ENCODE assay signal across 9 mouse cellular contexts in genomic region chr6:136920320-136921257, GRCm38 (mm10). TPM values are rescaled to one million over a fixed set of nuclear protein-coding genes. Genes with fewer than 3 reads are reported as not detected.
DNase-seq lines count a peak whose midpoint lies in the region; ATAC-seq lines count a peak whose summit lies in the region.
"Had no signal": no experiment of that assay in that cellular context is flagged by ENCODE, and none has a peak within 500 bp of the region (broad histone marks: within the 10 kb centered on the region; RNA-seq: fewer than 3 reads in every experiment).

No protein-coding gene starts in this region.

- no peak overlapping the region for H3K4me2 ChIP-seq in heart, embryonic 13.5 days
- H3K4me2 ChIP-seq in liver, embryonic 11.5 days, result no peak overlapping the region
- no peak overlapping the region for H3K4me2 ChIP-seq in neural tube, embryonic 14.5 days (ENCODE audit: low read depth, low read length)
- H3K4me2 ChIP-seq: neural tube, embryonic 13.5 days had no signal

- no peak overlapping the region for H3K4me3 ChIP-seq in heart, embryonic 13.5 days
- H3K4me3 ChIP-seq in liver, embryonic 11.5 days (ENCODE audit: low read depth, low read length), result no peak overlapping the region
- H3K4me3 ChIP-seq in neural tube, embryonic 14.5 days (ENCODE audit: low read depth, low read length), result no peak overlapping the region
- H3K4me3 ChIP-seq: neural tube, embryonic 13.5 days had no signal

- H3K4me1 ChIP-seq in heart, embryonic 13.5 days, result peaks cover 25% of the 10 kb centered on the region
- no peaks in the 10 kb centered on the region for H3K4me1 ChIP-seq in liver, embryonic 11.5 days (replicated peaks; ENCODE audit: control insufficient read depth, insufficient read depth, low read length)
- H3K4me1 ChIP-seq in neural tube, embryonic 14.5 days (ENCODE audit: control insufficient read depth, insufficient read depth, low read length), result no peaks in the 10 kb centered on the region
- H3K4me1 ChIP-seq: neural tube, embryonic 13.5 days had no signal

- no peaks in the 10 kb centered on the region for H3K9me3 ChIP-seq in heart, embryonic 13.5 days
- H3K9me3 ChIP-seq in liver, embryonic 11.5 days (ENCODE audit: control insufficient read depth, low read length), result no peaks in the 10 kb centered on the region
- no peaks in the 10 kb centered on the region for H3K9me3 ChIP-seq in neural tube, embryonic 14.5 days (ENCODE audit: control insufficient read depth, low read length)
- H3K9me3 ChIP-seq: neural tube, embryonic 13.5 days had no signal

- no peaks in the 10 kb centered on the region for H3K27me3 ChIP-seq in heart, embryonic 13.5 days (replicated peaks)
- H3K27me3 ChIP-seq in liver, embryonic 11.5 days (replicated peaks; ENCODE audit: control insufficient read depth, insufficient read depth, low read length), result no peaks in the 10 kb centered on the region
- H3K27me3 ChIP-seq in neural tube, embryonic 14.5 days (ENCODE audit: control insufficient read depth, insufficient read depth, low read length), result no peaks in the 10 kb centered on the region
- H3K27me3 ChIP-seq: neural tube, embryonic 13.5 days had no signal

- 37% methylated on average over 16 of the region's 16 CpGs for WGBS in heart, embryonic 13.5 days
- 35% methylated on average over 16 of the region's 16 CpGs for WGBS in liver, embryonic 11.5 days
- WGBS in neural tube, embryonic 14.5 days, result 47% methylated on average over 16 of the region's 16 CpGs

- peaks cover 13% of the 10 kb centered on the region for H3K36me3 ChIP-seq in heart, embryonic 13.5 days
- no peaks in the 10 kb centered on the region for H3K36me3 ChIP-seq in liver, embryonic 11.5 days (ENCODE audit: control insufficient read depth, insufficient read depth, low read length)
- no peaks in the 10 kb centered on the region for H3K36me3 ChIP-seq in neural tube, embryonic 14.5 days (ENCODE audit: control insufficient read depth, insufficient read depth, low read length)
- H3K36me3 ChIP-seq: neural tube, embryonic 13.5 days had no signal

- ATAC-seq in CD4-positive, CD25-positive, alpha-beta regulatory T cell, adult 4 months, result peak; percentile 69
- ATAC-seq in erythroid progenitor cell, adult 5-6 weeks (replicated peaks; ENCODE audit: low FRiP score, poor library complexity, severe bottlenecking), result peak; percentile 73; the same call in 1 of the 2 replicates
- no peak for ATAC-seq in heart, embryonic 13.5 days (ENCODE audit: extremely low read depth, insufficient number of reproducible peaks, low FRiP score, low TSS enrichment)
- 0 out of 2 replicates have a peak, but pooled peaks have one; percentile 25 for ATAC-seq in liver, embryonic 11.5 days (replicated peaks; ENCODE audit: low FRiP score)
- ATAC-seq in neural tube, embryonic 14.5 days (ENCODE audit: low read depth), result 0 out of 2 replicates have a peak, but pooled peaks have one; percentile 34

- no peak overlapping the region for H3K27ac ChIP-seq in heart, embryonic 13.5 days (replicated peaks)
- no peak overlapping the region for H3K27ac ChIP-seq in liver, embryonic 11.5 days (ENCODE audit: low read depth, low read length)
- H3K27ac ChIP-seq in neural tube, embryonic 14.5 days (ENCODE audit: low read depth, low read length), result no peak overlapping the region
- H3K27ac ChIP-seq: neural tube, embryonic 13.5 days had no signal

- peak; percentile 49 to 80 for DNase-seq in adrenal gland, postnatal 36 days
- peak; percentile 89 for DNase-seq in kidney, postnatal 10 days
- DNase-seq in liver, embryonic 11.5 days (ENCODE audit: low spot score), result peak; percentile 60
- DNase-seq in testis, postnatal 10 days (ENCODE audit: low spot score), result peak; percentile 88

- peak overlapping the region; percentile 53 for H3K9ac ChIP-seq in heart, embryonic 13.5 days
- H3K9ac ChIP-seq in liver, embryonic 11.5 days (ENCODE audit: low read depth, low read length), result no peak overlapping the region
- H3K9ac ChIP-seq in neural tube, embryonic 14.5 days (replicated peaks; ENCODE audit: low read depth, low read length), result no peak overlapping the region
- H3K9ac ChIP-seq: neural tube, embryonic 13.5 days had no signal

RNA-seq across cellular contexts. Expression of gene Erp27, which starts 1.4 kb away (rescaled TPM):
- polyA plus RNA-seq in CD4-positive, CD25-positive, alpha-beta regulatory T cell, adult 4 months (2017; shearing (Covaris generic)), result 1 to 10 TPM; 2.9 to 3.1 TPM
- total RNA-seq in adrenal gland, postnatal 36 days (2021), result under 1 TPM in 1 of 2 experiments, not detected in 1; 0.26 TPM
- not detected in 2 replicates for total RNA-seq in erythroid progenitor cell, adult 5-6 weeks (2015; ENCODE audit: low replicate concordance)
- total RNA-seq in erythroid progenitor cell, adult 5-6 weeks (2017; ENCODE audit: low replicate concordance), result not detected in 2 replicates
- polyA plus RNA-seq in heart, embryonic 13.5 days (2015; fragmentation: Nextera tagmentation; extraction: Ambion mirVana), result 0.80 and 0.96 TPM in 2 replicates
- 0.22 and 0.34 TPM in 2 replicates for polyA plus RNA-seq in liver, embryonic 11.5 days (2014; fragmentation: Nextera tagmentation; extraction: Ambion mirVana)
- not detected in 2 replicates for polyA plus RNA-seq in neural tube, embryonic 14.5 days (2014; fragmentation: Nextera tagmentation; extraction: Ambion mirVana)
- polyA plus RNA-seq: neural tube, embryonic 13.5 days had no signal

RNA-seq across cellular contexts. Expression of gene Pde6h, which starts 3.0 kb away (rescaled TPM):
- polyA plus RNA-seq in CD4-positive, CD25-positive, alpha-beta regulatory T cell, adult 4 months (2017; shearing (Covaris generic)), result under 1 TPM; 0.05 to 0.10 TPM
- not detected for total RNA-seq in adrenal gland, postnatal 36 days (2021)
- total RNA-seq in erythroid progenitor cell, adult 5-6 weeks (2015; ENCODE audit: low replicate concordance), result not detected in 2 replicates
- total RNA-seq in erythroid progenitor cell, adult 5-6 weeks (2017; ENCODE audit: low replicate concordance), result 0.51 TPM in 1 of 2 replicates, not detected in the other
- 0.36 TPM in 1 of 2 replicates, not detected in the other for polyA plus RNA-seq in heart, embryonic 13.5 days (2015; fragmentation: Nextera tagmentation; extraction: Ambion mirVana)
- polyA plus RNA-seq in liver, embryonic 11.5 days (2014; fragmentation: Nextera tagmentation; extraction: Ambion mirVana), result not detected in 2 replicates
- not detected in 2 replicates for polyA plus RNA-seq in neural tube, embryonic 14.5 days (2014; fragmentation: Nextera tagmentation; extraction: Ambion mirVana)
- polyA plus RNA-seq: neural tube, embryonic 13.5 days had no signal

RNA-seq across cellular contexts. Expression of gene Arhgdib, which starts 21.1 kb away (rescaled TPM):
- polyA plus RNA-seq in CD4-positive, CD25-positive, alpha-beta regulatory T cell, adult 4 months (2017; shearing (Covaris generic)), result 1,000 to 10,000 TPM; 2,618 to 2,837 TPM
- total RNA-seq in adrenal gland, postnatal 36 days (2021), result 10 to 100 TPM; 20.4 to 24.2 TPM
- 616 and 634 TPM in 2 replicates for total RNA-seq in erythroid progenitor cell, adult 5-6 weeks (2015; ENCODE audit: low replicate concordance)
- 160 and 179 TPM in 2 replicates for total RNA-seq in erythroid progenitor cell, adult 5-6 weeks (2017; ENCODE audit: low replicate concordance)
- polyA plus RNA-seq in heart, embryonic 13.5 days (2015; fragmentation: Nextera tagmentation; extraction: Ambion mirVana), result 85.1 and 86.5 TPM in 2 replicates
- 181 and 183 TPM in 2 replicates for polyA plus RNA-seq in liver, embryonic 11.5 days (2014; fragmentation: Nextera tagmentation; extraction: Ambion mirVana)
- 6.9 and 15.6 TPM in 2 replicates for polyA plus RNA-seq in neural tube, embryonic 14.5 days (2014; fragmentation: Nextera tagmentation; extraction: Ambion mirVana)

RNA-seq across cellular contexts. Expression of gene Mgp, which starts 45.0 kb away (rescaled TPM):
- polyA plus RNA-seq in CD4-positive, CD25-positive, alpha-beta regulatory T cell, adult 4 months (2017; shearing (Covaris generic)), result not detected
- total RNA-seq in adrenal gland, postnatal 36 days (2021), result 100 to 1,000 TPM; 136 to 192 TPM
- not detected in 2 replicates for total RNA-seq in erythroid progenitor cell, adult 5-6 weeks (2015; ENCODE audit: low replicate concordance)
- 1.4 TPM in 1 of 2 replicates, not detected in the other for total RNA-seq in erythroid progenitor cell, adult 5-6 weeks (2017; ENCODE audit: low replicate concordance)
- polyA plus RNA-seq in heart, embryonic 13.5 days (2015; fragmentation: Nextera tagmentation; extraction: Ambion mirVana), result 290 and 310 TPM in 2 replicates
- 7.7 and 8.2 TPM in 2 replicates for polyA plus RNA-seq in liver, embryonic 11.5 days (2014; fragmentation: Nextera tagmentation; extraction: Ambion mirVana)
- polyA plus RNA-seq in neural tube, embryonic 14.5 days (2014; fragmentation: Nextera tagmentation; extraction: Ambion mirVana), result 3.1 and 11.7 TPM in 2 replicates

Comparison
In these comparisons a context has a peak if more than half of its experiments do, and no peak if none do; other contexts are left out.
1. RNA of gene Arhgdib, which starts 21.1 kb away (polyA plus RNA-seq): 2,618 to 2,837 TPM in CD4-positive, CD25-positive, alpha-beta regulatory T cell, adult 4 months; 181 to 183 TPM in liver, embryonic 11.5 days, 85.1 to 86.5 TPM in heart, embryonic 13.5 days and 6.9 to 15.6 TPM in neural tube, embryonic 14.5 days; every median in the first group is over 10 times any median in the second.
2. Peak in every context shown above with its lines, with median percentiles within 50 percentile points of each other: DNase-seq.